Mouse (Mus musculus): Measurements from ENCODE around the gene Bcap31.

DNA sequence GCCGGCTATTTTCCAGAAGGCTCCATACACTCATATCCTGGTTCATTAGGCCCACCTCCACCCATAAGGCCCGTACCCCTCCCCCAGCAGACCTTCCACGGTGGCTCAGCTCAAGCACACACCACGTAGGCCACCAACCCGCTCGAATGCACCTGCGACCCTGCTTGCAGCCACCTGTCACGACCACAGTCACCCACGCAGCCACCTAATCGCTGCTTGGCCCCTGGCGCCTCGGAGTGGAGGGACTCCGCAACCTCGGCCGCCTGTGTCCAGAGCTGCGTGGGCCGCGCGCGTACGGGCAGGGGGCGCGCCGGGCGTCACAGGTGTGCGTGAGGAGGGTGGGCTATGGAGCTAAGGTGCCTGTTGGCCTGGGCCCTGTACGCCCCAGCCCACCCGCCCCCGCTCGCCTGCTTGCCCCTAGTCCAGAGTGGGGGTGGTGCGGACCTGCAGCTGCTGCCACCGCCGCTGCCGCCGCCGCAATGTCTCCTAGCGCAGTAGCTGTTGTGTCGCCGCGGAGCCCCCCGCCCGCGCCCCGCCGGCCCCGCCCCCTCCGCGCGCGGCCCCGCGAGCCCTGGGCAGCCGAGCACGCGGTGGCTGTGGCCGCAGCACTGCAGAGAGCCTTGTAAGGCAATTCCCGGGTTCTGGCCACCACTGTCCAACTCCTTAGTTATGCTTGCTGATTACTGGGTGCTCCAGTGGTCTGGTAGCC lies 56.2 kb downstream of the Bcap31 start, which contains the start of gene Pnck:
- TF ChIP-seq CTCF (IDR thresholded peaks at IDR 0.05; ENCODE audit: low read depth, low read length) (no peak), POLR2A (IDR thresholded peaks at IDR 0.05; ENCODE audit: extremely low read depth, insufficient read depth, low read length) (no peak)
